Mouse (Mus musculus): ENCODE results near the gene Npy4r.

GRCm38 (mm10) chr14:34102601-34103000 lies 49.7 kb downstream of the Npy4r start, which contains the start of gene A630023A22Rik:
- TF ChIP-seq GATA2 (IDR thresholded peaks at IDR 0.05; ENCODE audit: borderline replicate concordance, low read depth, low read length) (no peak), CTCF (IDR thresholded peaks at IDR 0.05; ENCODE audit: low read depth, low read length) (no peak)
